ENCODE assay signal across 24 mouse cellular contexts in the genomic region with DNA sequence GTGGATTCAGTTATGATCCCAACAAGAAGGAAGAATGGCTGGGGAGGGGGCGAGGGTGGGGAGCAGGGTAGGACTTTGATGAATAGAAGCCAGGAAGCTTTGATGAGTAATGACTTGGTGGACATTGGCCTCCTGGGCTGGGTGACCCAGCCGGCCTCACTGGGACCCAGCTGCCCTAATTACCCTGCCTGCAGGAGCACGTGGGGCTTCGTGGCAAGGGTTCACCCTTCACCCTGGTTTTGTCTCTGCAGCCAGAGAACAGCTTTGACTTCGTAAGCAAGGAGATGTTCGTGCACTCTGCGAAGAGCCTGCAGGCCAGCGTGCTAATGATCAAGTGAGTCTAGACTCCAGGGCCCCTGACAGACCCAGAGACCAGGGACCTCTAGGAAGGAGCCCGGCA. TPM values are rescaled to one million over a fixed set of nuclear protein-coding genes. Genes with fewer than 3 reads are reported as not detected.
DNase-seq lines count a peak whose midpoint lies in the region; ATAC-seq and TF ChIP-seq lines count a peak whose summit lies in the region.
"Had no signal": no experiment of that assay in that cellular context is flagged by ENCODE, and none has a peak within 500 bp of the region (broad histone marks: within the 10 kb centered on the region; RNA-seq: fewer than 3 reads in every experiment).

No protein-coding gene starts in this region.

- no peak overlapping the region for H3K4me3 ChIP-seq in hindbrain, embryonic 10.5 days
- no peak overlapping the region for H3K4me3 ChIP-seq in hindbrain, embryonic 14.5 days (replicated peaks; ENCODE audit: low read length)
- no peak overlapping the region for H3K4me3 ChIP-seq in midbrain, embryonic 12.5 days
- H3K4me3 ChIP-seq in midbrain, postnatal 0 days (ENCODE audit: low read depth, low read length): no peak overlapping the region
- H3K4me3 ChIP-seq in neural tube, embryonic 15.5 days (replicated peaks): no peak overlapping the region
- H3K4me3 ChIP-seq: embryonic facial prominence, embryonic 13.5 days; erythroblast, embryonic 14.5 days; forebrain, embryonic 15.5 days; heart, embryonic 10.5 days; intestine, embryonic 15.5 days; left cerebral cortex, adult 2 months had no signal

- peaks cover 60% of the 10 kb centered on the region for H3K36me3 ChIP-seq in hindbrain, embryonic 10.5 days
- peaks cover 37% of the 10 kb centered on the region for H3K36me3 ChIP-seq in hindbrain, embryonic 14.5 days (replicated peaks; ENCODE audit: control insufficient read depth, insufficient read depth)
- peaks cover 46% of the 10 kb centered on the region for H3K36me3 ChIP-seq in midbrain, embryonic 12.5 days
- peaks cover 32% of the 10 kb centered on the region for H3K36me3 ChIP-seq in midbrain, postnatal 0 days (ENCODE audit: insufficient read depth, low read length)
- peaks cover 32% of the 10 kb centered on the region for H3K36me3 ChIP-seq in neural tube, embryonic 15.5 days

- peak overlapping the region; percentile 57; the same call in 1 of the 2 replicates for H3K27ac ChIP-seq in hindbrain, embryonic 10.5 days
- no peak overlapping the region for H3K27ac ChIP-seq in hindbrain, embryonic 14.5 days
- peak overlapping the region; percentile 54 for H3K27ac ChIP-seq in midbrain, embryonic 12.5 days (replicated peaks)
- H3K27ac ChIP-seq in midbrain, postnatal 0 days (ENCODE audit: low read depth, low read length): no peak overlapping the region
- 0 out of 2 replicates have a peak overlapping the region, but pooled peaks have one; percentile 33 for H3K27ac ChIP-seq in neural tube, embryonic 15.5 days (replicated peaks)
- H3K27ac ChIP-seq: embryonic facial prominence, embryonic 13.5 days; forebrain, embryonic 15.5 days; heart, embryonic 10.5 days; intestine, embryonic 15.5 days; left cerebral cortex, adult 2 months had no signal

- no peak for DNase-seq in hindbrain, embryonic 10.5 days (ENCODE audit: low spot score)
- no peak for DNase-seq in hindbrain, embryonic 14.5 days (ENCODE audit: low spot score)
- peak; percentile 43 for DNase-seq in kidney, adult 9 months
- DNase-seq in kidney, postnatal 10 days: no peak
- DNase-seq in midbrain, postnatal 0 days (ENCODE audit: low spot score): no peak
- DNase-seq in embryo, embryonic 10.5 days (ENCODE audit: low spot score): no peak
- DNase-seq: adrenal gland, postnatal 10 days; cerebellum, adult 2 months; cerebellum, postnatal 25 days; embryo, embryonic 11 days; heart, postnatal 4 days; liver, postnatal 0 days; right cerebral cortex, postnatal 25 days; spleen, adult 18-20 months had no signal

- no peak for TF ChIP-seq CTCF in midbrain, postnatal 0 days (IDR thresholded peaks at IDR 0.05)

- no peak for ATAC-seq in hindbrain, embryonic 14.5 days (ENCODE audit: low FRiP score)
- no peak for ATAC-seq in midbrain, embryonic 12.5 days (ENCODE audit: low FRiP score, low read depth)
- ATAC-seq in midbrain, postnatal 0 days (ENCODE audit: low FRiP score): no peak
- ATAC-seq in neural tube, embryonic 15.5 days (ENCODE audit: low FRiP score): no peak
- ATAC-seq: forebrain, embryonic 15.5 days; intestine, embryonic 15.5 days; liver, postnatal 0 days; lung, postnatal 0 days had no signal

- no peak overlapping the region for H3K9ac ChIP-seq in hindbrain, embryonic 14.5 days
- H3K9ac ChIP-seq in midbrain, embryonic 12.5 days (replicated peaks): no peak overlapping the region
- no peak overlapping the region; the same call in 1 of the 2 replicates for H3K9ac ChIP-seq in midbrain, postnatal 0 days (replicated peaks; ENCODE audit: low read length, poor library complexity, severe bottlenecking)
- H3K9ac ChIP-seq in neural tube, embryonic 15.5 days (replicated peaks): no peak overlapping the region
- H3K9ac ChIP-seq: embryonic facial prominence, embryonic 13.5 days; forebrain, embryonic 15.5 days; intestine, embryonic 15.5 days; liver, postnatal 0 days had no signal

- no peaks in the 10 kb centered on the region for H3K9me3 ChIP-seq in hindbrain, embryonic 10.5 days
- H3K9me3 ChIP-seq in hindbrain, embryonic 14.5 days (ENCODE audit: control insufficient read depth, low read length): no peaks in the 10 kb centered on the region
- no peaks in the 10 kb centered on the region for H3K9me3 ChIP-seq in midbrain, embryonic 12.5 days
- no peaks in the 10 kb centered on the region for H3K9me3 ChIP-seq in midbrain, postnatal 0 days (ENCODE audit: low read length)
- no peaks in the 10 kb centered on the region for H3K9me3 ChIP-seq in neural tube, embryonic 15.5 days (replicated peaks)
- H3K9me3 ChIP-seq: embryonic facial prominence, embryonic 13.5 days; forebrain, embryonic 15.5 days; heart, embryonic 10.5 days; intestine, embryonic 15.5 days had no signal

- peaks cover 37% of the 10 kb centered on the region for H3K4me1 ChIP-seq in hindbrain, embryonic 10.5 days (replicated peaks)
- peaks cover 3% of the 10 kb centered on the region for H3K4me1 ChIP-seq in hindbrain, embryonic 14.5 days (replicated peaks; ENCODE audit: control insufficient read depth, insufficient read depth, low read length)
- H3K4me1 ChIP-seq in midbrain, embryonic 12.5 days: peaks cover 26% of the 10 kb centered on the region
- H3K4me1 ChIP-seq in midbrain, postnatal 0 days (ENCODE audit: insufficient read depth, low read length): peaks cover 3% of the 10 kb centered on the region; the same call in 1 of the 2 replicates
- peaks cover 31% of the 10 kb centered on the region for H3K4me1 ChIP-seq in neural tube, embryonic 15.5 days

- WGBS in hindbrain, embryonic 10.5 days: 70% methylated on average over 9 of the region's 9 CpGs
- WGBS in hindbrain, embryonic 14.5 days: 62% methylated on average over 9 of the region's 9 CpGs
- 79% methylated on average over 9 of the region's 9 CpGs for WGBS in midbrain, embryonic 12.5 days
- WGBS in midbrain, postnatal 0 days: 72% methylated on average over 9 of the region's 9 CpGs
- 71% methylated on average over 9 of the region's 9 CpGs for WGBS in neural tube, embryonic 15.5 days

- H3K27me3 ChIP-seq in hindbrain, embryonic 10.5 days (ENCODE audit: insufficient read depth, poor library complexity, severe bottlenecking): no peaks in the 10 kb centered on the region
- H3K27me3 ChIP-seq in hindbrain, embryonic 14.5 days (ENCODE audit: control insufficient read depth, insufficient read depth, low read length): no peaks in the 10 kb centered on the region
- H3K27me3 ChIP-seq in midbrain, embryonic 12.5 days: 0 out of 2 replicates have a peak, but pooled peaks cover 2% of the 10 kb centered on the region
- H3K27me3 ChIP-seq in midbrain, postnatal 0 days (ENCODE audit: insufficient read depth, low read length): no peaks in the 10 kb centered on the region
- no peaks in the 10 kb centered on the region for H3K27me3 ChIP-seq in neural tube, embryonic 15.5 days (replicated peaks)
- H3K27me3 ChIP-seq: embryonic facial prominence, embryonic 13.5 days; forebrain, embryonic 15.5 days; intestine, embryonic 15.5 days had no signal

- H3K4me2 ChIP-seq in hindbrain, embryonic 14.5 days (replicated peaks): no peak overlapping the region
- H3K4me2 ChIP-seq in midbrain, embryonic 12.5 days (replicated peaks): no peak overlapping the region
- no peak overlapping the region for H3K4me2 ChIP-seq in midbrain, postnatal 0 days (ENCODE audit: low read depth, low read length, poor library complexity, severe bottlenecking)
- H3K4me2 ChIP-seq in neural tube, embryonic 15.5 days: no peak overlapping the region
- H3K4me2 ChIP-seq: embryonic facial prominence, embryonic 13.5 days; forebrain, embryonic 15.5 days; intestine, embryonic 15.5 days; liver, embryonic 11.5 days had no signal

RNA-seq across cellular contexts. Expression of gene Rrp7a, which starts 8.5 kb away (rescaled TPM):
- polyA plus RNA-seq in hindbrain, embryonic 10.5 days (2016; fragmentation: Nextera tagmentation; extraction: Ambion mirVana): 85.3 and 85.4 TPM in 2 replicates
- polyA plus RNA-seq in hindbrain, embryonic 14.5 days (2014; fragmentation: Nextera tagmentation; extraction: Ambion mirVana): 64.7 and 68.2 TPM in 2 replicates
- polyA plus RNA-seq in midbrain, embryonic 12.5 days (2016; fragmentation: Nextera tagmentation; extraction: Ambion mirVana): 64.6 and 73.9 TPM in 2 replicates
- total RNA-seq in midbrain, postnatal 0 days (2014; rRNA removed): 171 and 228 TPM in 2 replicates
- polyA plus RNA-seq in midbrain, postnatal 0 days (2015; fragmentation: Nextera tagmentation; extraction: Ambion mirVana): 92.7 and 95.2 TPM in 2 replicates
- polyA plus RNA-seq in neural tube, embryonic 15.5 days (2015; fragmentation: Nextera tagmentation; extraction: Ambion mirVana): 77.4 and 81.1 TPM in 2 replicates

RNA-seq across cellular contexts. Expression of gene Serhl, which starts 24.8 kb away (rescaled TPM):
- polyA plus RNA-seq in hindbrain, embryonic 10.5 days (2016; fragmentation: Nextera tagmentation; extraction: Ambion mirVana): 57.1 and 58.9 TPM in 2 replicates
- polyA plus RNA-seq in hindbrain, embryonic 14.5 days (2014; fragmentation: Nextera tagmentation; extraction: Ambion mirVana): 31.4 and 34.8 TPM in 2 replicates
- 42.6 and 43.0 TPM in 2 replicates for polyA plus RNA-seq in midbrain, embryonic 12.5 days (2016; fragmentation: Nextera tagmentation; extraction: Ambion mirVana)
- 4.2 and 6.7 TPM in 2 replicates for total RNA-seq in midbrain, postnatal 0 days (2014; rRNA removed)
- 38.5 and 40.0 TPM in 2 replicates for polyA plus RNA-seq in midbrain, postnatal 0 days (2015; fragmentation: Nextera tagmentation; extraction: Ambion mirVana)
- polyA plus RNA-seq in neural tube, embryonic 15.5 days (2015; fragmentation: Nextera tagmentation; extraction: Ambion mirVana): 30.9 and 42.9 TPM in 2 replicates

RNA-seq across cellular contexts. Expression of gene Poldip3, which starts 35.1 kb away (rescaled TPM):
- 180 and 190 TPM in 2 replicates for polyA plus RNA-seq in hindbrain, embryonic 10.5 days (2016; fragmentation: Nextera tagmentation; extraction: Ambion mirVana)
- polyA plus RNA-seq in hindbrain, embryonic 14.5 days (2014; fragmentation: Nextera tagmentation; extraction: Ambion mirVana): 143 and 145 TPM in 2 replicates
- 183 and 185 TPM in 2 replicates for polyA plus RNA-seq in midbrain, embryonic 12.5 days (2016; fragmentation: Nextera tagmentation; extraction: Ambion mirVana)
- total RNA-seq in midbrain, postnatal 0 days (2014; rRNA removed): 93.3 and 114 TPM in 2 replicates
- polyA plus RNA-seq in midbrain, postnatal 0 days (2015; fragmentation: Nextera tagmentation; extraction: Ambion mirVana): 108 and 110 TPM in 2 replicates
- 127 and 134 TPM in 2 replicates for polyA plus RNA-seq in neural tube, embryonic 15.5 days (2015; fragmentation: Nextera tagmentation; extraction: Ambion mirVana)

RNA-seq across cellular contexts. Expression of gene Cyb5r3, which starts 58.3 kb away (rescaled TPM):
- 240 and 270 TPM in 2 replicates for polyA plus RNA-seq in hindbrain, embryonic 10.5 days (2016; fragmentation: Nextera tagmentation; extraction: Ambion mirVana)
- polyA plus RNA-seq in hindbrain, embryonic 14.5 days (2014; fragmentation: Nextera tagmentation; extraction: Ambion mirVana): 112 and 129 TPM in 2 replicates
- polyA plus RNA-seq in midbrain, embryonic 12.5 days (2016; fragmentation: Nextera tagmentation; extraction: Ambion mirVana): 139 and 148 TPM in 2 replicates
- total RNA-seq in midbrain, postnatal 0 days (2014; rRNA removed): 76.8 and 86.5 TPM in 2 replicates
- 127 and 146 TPM in 2 replicates for polyA plus RNA-seq in midbrain, postnatal 0 days (2015; fragmentation: Nextera tagmentation; extraction: Ambion mirVana)
- 112 and 128 TPM in 2 replicates for polyA plus RNA-seq in neural tube, embryonic 15.5 days (2015; fragmentation: Nextera tagmentation; extraction: Ambion mirVana)

Comparison
In these comparisons a context has a peak if more than half of its experiments do, and no peak if none do; other contexts are left out.
1. H3K27ac ChIP-seq: peak in hindbrain, embryonic 10.5 days (single experiment), midbrain, embryonic 12.5 days (single experiment) and neural tube, embryonic 15.5 days (single experiment); none in hindbrain, embryonic 14.5 days (single experiment) and midbrain, postnatal 0 days (single experiment).